Mouse (Mus musculus) cerebellum, postnatal 36 days (tissue): ENCODE data around the gene Pld5.

Experiments used
- DNase-seq, 2 experiments: peaks; one replicate each; pipeline ENCODE4 v3.0.0; 2021 to 2022; ENCODE audit warnings: mixed read lengths in 2 of 2

The Pld5 gene

GRCm38 (mm10) chr1:175943168-175943567 lies 331.9 kb downstream of the Pld5 start:
- DNase-seq, result no peak

GRCm38 (mm10) chr1:175938731-175939130 lies 336.4 kb downstream of the Pld5 start:
- no peak for DNase-seq

GRCm38 (mm10) chr1:175936282-175936737 lies 338.8 kb downstream of the Pld5 start:
- DNase-seq, result peak; percentile 60 to 89

- DNase-seq, result no peak
These were observed 343.7 kb downstream of the Pld5 start for GRCm38 (mm10) chr1:175931391-175931790.

GRCm38 (mm10) chr1:175923848-175924787 lies 351.0 kb downstream of the Pld5 start:
- DNase-seq, result peak; percentile 72 to 81

GRCm38 (mm10) chr1:175921091-175921490 lies 354.0 kb downstream of the Pld5 start:
- no peak for DNase-seq

- no peak for DNase-seq
These were observed 355.1 kb downstream of the Pld5 start, which contains the start of gene Gm38100 for GRCm38 (mm10) chr1:175920029-175920428. Gene Gm38100 (plus strand): TSS chr1:175920329.

GRCm38 (mm10) chr1:175913728-175914303 lies 361.3 kb downstream of the Pld5 start:
- no peak for DNase-seq
